Mouse (Mus musculus) lung, adult 2 months (tissue): ENCODE measurements around the gene Iqschfp. TPM values are rescaled to one million over a fixed set of nuclear protein-coding genes. Genes with fewer than 3 reads are reported as not detected.
A peak's percentile ranks its signal among the peaks of the same experiment; 100 is the strongest.

Experiments used
- DNase-seq: peaks from one replicate; pipeline ENCODE4 v3.0.0; 2022
- H3K4me1 ChIP-seq: fragments of 200-500 bp; 2 replicates; pipeline ENCODE4 v1.6.1; 2011; ENCODE audit warnings: low read length; ENCODE audit not compliant: control insufficient read depth, insufficient read depth
- H3K4me3 ChIP-seq: fragments of 200-500 bp; replicated peaks from 2 replicates; pipeline ENCODE3; 2011; ENCODE audit warnings: low read depth, mild to moderate bottlenecking, control low read depth, low read length; ENCODE audit errors: extremely low read depth
- CTCF ChIP-seq: fragments of 200-500 bp; IDR thresholded peaks from 2 replicates; pipeline ENCODE4 v1.5.1; 2011; ENCODE audit warnings: mild to moderate bottlenecking, low read length, control low read depth; ENCODE audit not compliant: insufficient read depth
- POLR2A ChIP-seq: fragments of 200-500 bp; IDR thresholded peaks from 2 replicates; pipeline ENCODE4 v1.6.1; 2011; ENCODE audit warnings: low read depth, mild to moderate bottlenecking, control low read depth, low read length, borderline replicate concordance; ENCODE audit errors: extremely low read depth
- whole genome bisulfite sequencing: fragments of 180-500 bp; shearing (Covaris S2); methylation state at CpG from one replicate; pipeline ENCODE4 v1.1.7; 2018; 5-methylcytosine and 5-hydroxymethylcytosine counted together
- polyA plus RNA-seq: library from polyadenylated mRNA; depleted of rRNA; stranded (reverse); fragments of >200 nt; gene quantifications from 2 replicates; pipeline ENCODE4 v1.2.3, GENCODE M21; 2012

Gene Iqschfp
- polyA plus RNA-seq, 1 experiment, result not detected

DNA sequence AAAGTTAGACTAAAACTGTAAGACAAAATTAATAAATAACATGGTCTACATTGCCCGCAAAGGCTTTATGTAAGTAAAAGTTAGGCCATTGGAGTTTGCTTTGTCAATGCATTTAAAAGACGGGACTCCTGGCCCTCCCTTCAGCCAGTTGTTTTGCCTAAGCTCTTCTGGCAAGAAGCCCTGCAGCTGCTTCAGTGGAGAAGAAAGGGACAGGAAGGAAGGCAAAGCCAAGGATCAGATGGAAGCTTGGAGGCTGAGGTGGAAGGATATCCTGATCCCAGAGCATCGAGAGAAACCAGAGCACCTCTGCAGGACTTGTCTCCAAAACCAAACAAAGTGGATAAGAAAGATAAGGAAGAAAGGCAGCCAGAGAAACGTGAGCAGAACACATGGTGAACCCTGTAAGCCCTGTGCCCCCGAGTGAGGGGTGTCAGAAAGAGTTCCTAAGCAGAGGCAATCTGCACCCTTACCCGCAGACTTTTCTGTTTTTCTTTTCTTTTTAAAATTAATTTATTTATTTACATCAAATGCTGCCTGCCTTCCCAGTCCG is 614.8 kb downstream of the Iqschfp start:
- DNase-seq, result no peak
- TF ChIP-seq POLR2A (no peak), CTCF (no peak)
- peaks cover 15% of the 10 kb centered on the region for H3K4me1 ChIP-seq
- no peak overlapping the region for H3K4me3 ChIP-seq
- 34% methylated on average over 7 of the region's 7 CpGs for WGBS

DNA sequence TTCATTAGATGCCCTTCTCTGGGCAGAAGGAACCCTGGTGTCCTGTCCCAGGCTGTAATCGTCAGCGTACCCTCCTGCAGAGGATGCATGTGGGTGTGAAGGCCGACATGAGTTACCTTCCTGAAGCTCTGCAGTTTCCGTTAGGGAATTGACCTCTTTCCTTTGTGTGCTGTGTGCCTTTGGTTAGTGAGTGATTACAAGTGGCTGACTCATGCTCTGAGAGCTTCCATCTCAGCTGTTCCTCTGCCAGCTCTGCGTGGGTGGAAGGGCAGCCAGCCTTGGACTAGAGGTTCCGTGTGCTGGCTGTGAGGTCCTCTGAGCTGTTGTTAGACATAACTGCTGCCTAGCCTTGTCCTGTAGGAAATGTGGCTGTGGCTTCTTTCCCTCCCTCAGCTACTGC is 616.6 kb downstream of the Iqschfp start:
- TF ChIP-seq CTCF, result no peak
- TF ChIP-seq POLR2A, result no peak
- H3K4me1 ChIP-seq, result peaks cover 15% of the 10 kb centered on the region
- H3K4me3 ChIP-seq, result no peak overlapping the region
- WGBS, result 6% methylated on average over 6 of the region's 6 CpGs
- DNase-seq, result peak; percentile 57

DNA sequence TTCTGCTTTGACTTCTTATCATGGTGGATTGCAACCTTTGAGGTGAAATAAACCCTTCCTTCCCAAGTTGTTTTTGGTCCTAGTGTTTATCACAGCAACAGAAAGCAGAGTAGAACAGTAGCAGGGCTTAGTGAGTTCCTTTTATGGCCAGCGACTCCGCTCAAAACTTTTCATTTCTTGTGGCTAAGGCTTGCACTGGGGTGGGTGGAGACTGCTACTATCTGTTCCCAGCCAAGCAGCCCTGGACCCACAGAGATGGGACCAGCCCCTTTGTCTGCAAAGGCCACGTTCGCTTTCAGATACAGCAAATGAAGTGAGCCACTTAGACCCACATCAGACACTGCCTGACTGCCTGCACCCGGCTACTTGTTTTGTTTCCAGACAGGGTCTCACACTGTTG is 618.8 kb downstream of the Iqschfp start:
- no peak for TF ChIP-seq CTCF
- TF ChIP-seq POLR2A, result no peak
- no peak for DNase-seq
- WGBS, result 88% methylated on average over 5 of the region's 5 CpGs
- H3K4me3 ChIP-seq, result no peak overlapping the region
- H3K4me1 ChIP-seq, result peaks cover 10% of the 10 kb centered on the region

DNA sequence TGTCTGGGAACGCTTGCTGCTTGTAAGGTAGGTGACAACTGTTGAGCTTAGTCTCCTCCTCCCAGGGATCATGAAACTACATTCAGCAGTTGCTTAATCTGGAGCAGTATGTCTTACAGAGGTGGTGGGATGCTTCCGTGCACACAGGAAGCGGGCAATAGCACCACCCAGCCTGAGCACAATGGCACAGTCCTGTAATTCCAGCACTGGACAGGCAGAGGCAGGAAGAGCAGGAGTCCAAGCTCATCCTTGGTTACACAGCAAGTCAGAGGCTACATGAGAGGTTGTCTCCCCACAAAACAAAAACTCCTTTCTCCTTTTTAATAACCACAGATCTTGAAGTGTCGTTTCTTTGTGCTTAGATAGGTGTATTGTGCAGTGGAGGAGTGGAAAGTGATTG is 619.7 kb downstream of the Iqschfp start:
- DNase-seq, result no peak
- Histone ChIP-seq H3K4me1 (peaks cover 10% of the 10 kb centered on the region), H3K4me3 (no peak overlapping the region)
- 57% methylated on average over 4 of the region's 4 CpGs for WGBS
- TF ChIP-seq POLR2A, result peak; percentile 35; the same call in 1 of the 2 replicates
- peak; percentile 53; the same call in 1 of the 2 replicates for TF ChIP-seq CTCF

DNA sequence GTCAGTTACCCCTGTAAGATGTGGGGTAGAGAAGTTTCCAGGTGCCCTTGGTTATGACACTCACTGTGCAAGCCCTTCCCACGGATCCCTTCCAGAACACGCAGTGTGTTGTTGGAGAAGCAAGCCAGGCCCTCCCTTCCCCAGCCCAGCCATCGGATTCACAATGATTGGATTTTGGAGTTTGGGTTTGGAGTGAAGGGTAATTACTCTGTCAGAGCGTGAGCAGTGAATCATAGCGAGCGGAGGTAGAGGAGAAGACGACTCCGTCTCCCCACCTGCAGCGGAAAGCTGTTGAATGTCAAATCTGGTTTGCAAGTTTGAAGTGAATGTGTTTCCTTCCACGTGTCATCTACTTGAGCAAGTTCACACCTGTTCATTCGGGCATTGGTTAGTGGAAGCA is 620.3 kb downstream of the Iqschfp start:
- DNase-seq, result no peak
- 86% methylated on average over 11 of the region's 11 CpGs for whole genome bisulfite sequencing
- Histone ChIP-seq H3K4me1 (peaks cover 10% of the 10 kb centered on the region), H3K4me3 (no peak overlapping the region)
- TF ChIP-seq POLR2A, result no peak
- TF ChIP-seq CTCF, result no peak

DNA sequence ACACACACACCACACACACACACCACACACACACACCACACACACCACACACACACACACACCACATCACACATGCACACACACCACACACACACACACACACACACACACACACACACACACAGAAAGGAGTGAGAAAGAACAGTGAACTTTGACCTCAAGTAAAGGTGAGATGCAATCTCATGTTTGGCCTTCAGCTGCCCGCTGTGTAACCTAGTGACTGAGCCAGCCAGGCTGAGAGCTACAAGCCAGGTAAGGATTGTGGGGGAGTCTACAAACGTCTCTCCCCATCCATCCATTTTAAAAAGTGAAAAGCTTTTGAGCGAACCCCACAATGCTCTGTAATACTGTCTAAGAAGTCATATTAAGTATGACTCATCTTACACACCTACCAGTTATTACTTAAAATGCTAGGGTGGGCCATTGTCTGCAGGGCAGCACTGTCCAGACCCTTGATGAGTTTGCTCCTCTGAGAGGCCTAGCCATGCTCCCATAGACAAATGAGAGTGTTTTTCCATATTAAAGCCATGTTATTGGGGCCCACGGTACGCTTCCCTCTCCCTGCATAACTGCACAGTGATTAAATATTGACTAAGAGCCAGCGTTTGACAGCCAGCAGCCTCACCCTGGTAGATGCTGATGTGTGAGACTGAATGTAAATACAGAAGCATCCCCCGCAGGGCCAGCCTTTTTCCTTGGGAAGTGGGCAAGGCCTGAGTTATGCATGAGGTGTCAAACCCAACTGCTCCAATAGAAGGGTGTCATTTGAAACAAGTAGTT is 621.5 kb downstream of the Iqschfp start:
- H3K4me3 ChIP-seq, result no peak overlapping the region
- TF ChIP-seq CTCF (no peak), POLR2A (no peak)
- DNase-seq, result no peak
- 58% methylated on average over 7 of the region's 7 CpGs for WGBS
- H3K4me1 ChIP-seq, result peaks cover 8% of the 10 kb centered on the region

DNA sequence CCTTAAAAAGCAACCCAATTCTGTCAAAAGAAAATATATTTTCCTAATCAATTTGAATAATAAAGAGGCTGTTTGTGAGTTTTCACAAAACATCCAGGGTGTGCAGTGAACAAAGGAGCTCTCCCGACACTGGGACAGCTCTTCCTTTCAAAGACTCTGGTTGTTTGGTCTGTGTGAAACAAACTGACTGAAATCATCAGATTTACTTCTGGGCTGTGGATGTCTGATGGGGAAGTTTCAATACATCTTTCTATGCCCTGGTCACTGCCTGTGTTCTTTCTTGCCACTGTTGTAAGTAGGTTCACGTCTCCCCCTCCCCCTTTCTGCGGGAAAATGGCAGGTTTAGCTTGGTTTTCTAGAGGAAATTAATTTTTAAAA is 622.1 kb downstream of the Iqschfp start:
- Histone ChIP-seq H3K4me3 (no peak overlapping the region), H3K4me1 (peaks cover 3% of the 10 kb centered on the region; the same call in 1 of the 2 replicates)
- no peak for TF ChIP-seq CTCF
- no peak for TF ChIP-seq POLR2A
- DNase-seq, result no peak
- 83% methylated on average over 3 of the region's 3 CpGs for whole genome bisulfite sequencing

DNA sequence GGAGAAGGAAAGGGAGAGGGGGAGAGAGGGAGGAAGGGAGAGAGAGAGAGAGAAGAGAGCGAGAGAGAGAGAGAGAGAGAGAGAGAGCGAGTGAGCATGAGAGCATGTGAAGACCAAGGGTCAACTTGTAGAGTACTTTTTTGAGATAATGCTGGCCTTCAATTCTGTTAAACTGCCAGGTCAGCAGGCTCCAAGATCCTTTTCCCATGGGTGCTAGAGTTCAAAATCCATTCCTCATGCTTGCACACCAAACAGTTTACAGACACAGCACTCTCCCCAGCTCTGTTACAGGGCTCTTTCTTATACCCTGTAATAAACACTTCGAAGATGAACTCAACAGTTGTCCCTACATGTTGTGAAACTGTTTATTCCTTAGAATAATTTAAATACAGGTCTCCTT is 622.7 kb downstream of the Iqschfp start:
- H3K4me3 ChIP-seq, result no peak overlapping the region
- TF ChIP-seq CTCF (no peak), POLR2A (no peak)
- WGBS, result 90% methylated on average over 3 of the region's 3 CpGs
- no peak for DNase-seq
- H3K4me1 ChIP-seq, result no peaks in the 10 kb centered on the region; the same call in 1 of the 2 replicates

DNA sequence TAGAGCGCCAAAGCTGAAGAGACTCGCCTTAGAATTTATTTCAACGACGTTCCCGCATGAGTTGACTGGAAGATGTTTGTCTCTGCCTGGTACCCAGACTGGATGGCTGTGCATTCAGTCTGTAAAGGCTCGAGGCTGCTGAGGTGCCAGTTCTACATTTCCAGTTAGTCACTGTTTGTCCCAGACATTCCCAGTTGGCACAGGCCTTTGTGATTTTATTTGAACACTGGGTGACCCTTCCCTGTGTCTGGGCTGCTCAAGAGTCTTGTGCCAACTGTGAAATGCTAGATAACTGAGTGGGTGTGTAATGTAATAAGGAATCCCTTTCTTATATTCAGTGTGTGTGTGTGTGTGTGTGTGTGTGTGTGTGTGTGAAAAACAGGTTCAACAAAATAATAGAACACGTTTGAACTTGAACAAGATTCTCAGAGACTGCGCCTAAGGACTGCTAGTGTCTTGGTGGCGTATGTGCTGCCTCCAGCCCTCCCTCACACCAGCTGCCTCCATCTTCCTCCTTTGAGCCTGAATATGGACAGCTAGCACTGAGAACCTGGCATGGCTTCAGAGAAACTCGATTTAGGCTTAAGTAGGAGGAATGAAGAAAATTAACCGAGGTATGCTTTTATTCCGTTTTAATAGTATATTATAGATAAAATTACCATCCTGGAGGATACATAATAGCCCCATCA is 624.5 kb downstream of the Iqschfp start:
- 70% methylated on average over 12 of the region's 12 CpGs for WGBS

More for the DNA sequence above, 624.5 kb downstream of the Iqschfp start:
- DNase-seq, result no peak
- H3K4me1 ChIP-seq, result no peaks in the 10 kb centered on the region; the same call in 1 of the 2 replicates
- no peak for TF ChIP-seq POLR2A
- TF ChIP-seq CTCF, result no peak
- no peak overlapping the region for H3K4me3 ChIP-seq
